ENCODE assay signal across 17 mouse cellular contexts in the genomic region with DNA sequence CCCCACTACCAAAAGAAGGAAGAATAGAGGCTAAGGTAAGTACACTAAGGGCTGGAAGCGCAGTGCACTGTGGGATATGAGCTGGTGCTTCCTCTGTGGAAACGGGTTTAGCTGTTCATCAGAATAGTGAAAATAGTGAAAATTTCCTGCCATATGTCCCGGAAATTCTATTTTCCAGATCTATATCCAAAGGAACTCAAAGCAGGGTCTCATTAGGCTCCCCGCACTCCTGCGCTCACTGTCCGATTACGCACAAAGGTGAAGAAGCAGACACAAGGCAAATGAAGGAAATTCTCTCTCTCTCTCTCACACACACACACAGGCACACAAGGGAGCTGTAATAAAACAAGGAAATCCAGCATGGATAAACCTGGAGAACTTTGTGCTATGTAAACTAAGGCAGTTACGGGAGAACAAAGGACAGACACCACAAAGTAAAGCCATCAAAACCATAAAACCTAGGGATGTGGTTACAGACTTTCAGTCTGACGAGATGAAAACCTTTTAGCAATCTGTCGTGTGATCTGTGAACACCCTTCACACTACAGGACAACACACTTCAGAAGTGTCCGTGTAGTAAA. TPM values are rescaled to one million over a fixed set of nuclear protein-coding genes. Genes with fewer than 3 reads are reported as not detected.
"Had no signal": no experiment of that assay in that cellular context is flagged by ENCODE, and none has a peak within 500 bp of the region (broad histone marks: within the 10 kb centered on the region; RNA-seq: fewer than 3 reads in every experiment).

No protein-coding gene starts in this region.

- H3K4me2 ChIP-seq: lung, embryonic 15.5 days; midbrain, embryonic 11.5 days; midbrain, embryonic 13.5 days; midbrain, embryonic 15.5 days; neural tube, embryonic 12.5 days had no signal

- H3K9me3 ChIP-seq: lung, embryonic 15.5 days; midbrain, embryonic 13.5 days; midbrain, embryonic 15.5 days; neural tube, embryonic 12.5 days had no signal

- H3K27ac ChIP-seq: lung, embryonic 15.5 days; macrophage; midbrain, embryonic 13.5 days; midbrain, embryonic 15.5 days; neural tube, embryonic 12.5 days had no signal

- DNase-seq: lung, adult 2 months; lung, postnatal 14 days; lung, postnatal 36 days; right cerebral cortex, postnatal 14 days; spleen, adult 18-20 months; thymus, adult 18-20 months; thymus, postnatal 14 days; thymus, postnatal 36 days had no signal

- H3K4me3 ChIP-seq: lung, embryonic 15.5 days; megakaryocyte, embryonic 14.5 days; midbrain, embryonic 13.5 days; midbrain, embryonic 15.5 days; neural tube, embryonic 12.5 days had no signal

- ATAC-seq: lung, postnatal 0 days; midbrain, embryonic 13.5 days; midbrain, embryonic 15.5 days had no signal

- H3K36me3 ChIP-seq: lung, embryonic 15.5 days; midbrain, embryonic 13.5 days; midbrain, embryonic 15.5 days; neural tube, embryonic 12.5 days had no signal

- H3K27me3 ChIP-seq: lung, embryonic 15.5 days; midbrain, embryonic 15.5 days; neural tube, embryonic 12.5 days had no signal

- H3K4me1 ChIP-seq: lung, embryonic 15.5 days; megakaryocyte, embryonic 14.5 days; midbrain, embryonic 13.5 days; neural tube, embryonic 12.5 days had no signal

- H3K9ac ChIP-seq: lung, embryonic 15.5 days; midbrain, embryonic 13.5 days; midbrain, embryonic 15.5 days; neural tube, embryonic 12.5 days had no signal

RNA-seq across cellular contexts. Expression of gene Slc2a13, which starts 7.9 kb away (rescaled TPM):
- total RNA-seq: monocyte, adult 5-6 weeks had no signal
- polyA plus RNA-seq: macrophage had no signal
